Mouse (Mus musculus) Patski (cell line): ENCODE data around the gene Eaf1. TPM values are rescaled to one million over a fixed set of nuclear protein-coding genes. Genes with fewer than 3 reads are reported as not detected.

Experiments used
- ATAC-seq: fragments of 100-300 bp; one replicate; pipeline ENCODE4 v1.8.0; 2021
- CTCF ChIA-PET: fragments of 350-600 bp; sonication (Branson Sonifier 250); formaldehyde crosslinking; loops from one replicate; lab custom pipeline; 2022; ENCODE audit warnings: inconsistent platforms; lab: Charles Lee
- POLR2A ChIA-PET: fragments of 350-600 bp; sonication (Branson Sonifier 250); formaldehyde crosslinking; loops from one replicate; lab custom pipeline; 2022; ENCODE audit warnings: antibody characterized with exemption, inconsistent platforms; lab: Charles Lee
- DNase-seq: peaks from one replicate; pipeline ENCODE4 v3.0.0-alpha.2; 2011; ENCODE audit warnings: low read depth, low spot score
- H3K27me3 ChIP-seq: fragments of 371-371 bp; one replicate; pipeline ENCODE4 v1.5.1; 2021
- CTCF ChIP-seq: fragments of 100-300 bp; IDR thresholded peaks from one replicate; pipeline ENCODE4 v1.5.1; 2021
- in situ Hi-C: fragments of 300-500 bp; cut with MboI; formaldehyde crosslinking; loops from 3 replicates; pipeline ENCODE4 v1.11.1; 2018; ENCODE audit warnings: low pct_unique_long_range_greater_than_20kb, mixed read lengths
- polyA plus RNA-seq: library from polyadenylated mRNA; unstranded; gene quantifications from one replicate; pipeline ENCODE4 v1.2.3, GENCODE M21; 2021

Eaf1 gene
- polyA plus RNA-seq, 1 experiment from 2014 or later: 45.2 TPM

- no peaks in the 10 kb centered on the region for H3K27me3 ChIP-seq
- ChIA-PET CTCF (interaction anchor here (0.6 to 2.1 kb wide), 23 partner anchors 9 to 305 kb away, joined by 3 to 15 read pairs (median 4); partner anchors contain the start of gene Sh3bp5), POLR2A (interaction anchor here (0.6 to 0.9 kb wide), 3 partner anchors 36 to 108 kb away, joined by 3 to 6 read pairs (median 4); no protein-coding TSS in a partner anchor)
- TF ChIP-seq CTCF: peak; percentile 65
- ATAC-seq: no peak
- DNase-seq: no peak
- in situ Hi-C loops: no loop called here
Observed at GRCm38 (mm10) chr14:31472451-31473061, 21.6 kb upstream of the Eaf1 start.

- ATAC-seq: no peak
- H3K27me3 ChIP-seq: no peaks in the 10 kb centered on the region
- peak; percentile 50 for TF ChIP-seq CTCF
- DNase-seq: no peak
- in situ Hi-C loops: no loop called here
- POLR2A ChIA-PET: interaction anchor here (0.8 kb wide), 1 partner anchor 37 kb away, joined by 3 read pairs; no protein-coding TSS in a partner anchor
- CTCF ChIA-PET: interaction anchor here (0.6 to 1.9 kb wide), 10 partner anchors 9 to 199 kb away, joined by 3 to 14 read pairs (median 4); no protein-coding TSS in a partner anchor
Observed at GRCm38 (mm10) chr14:31473297-31473696, 20.9 kb upstream of the Eaf1 start.

GRCm38 (mm10) chr14:31482417-31482816, 11.8 kb upstream of the Eaf1 start:
- DNase-seq (no peak), ATAC-seq (no peak)
- POLR2A ChIA-PET: no interaction called here
- CTCF ChIA-PET: interaction anchor here (0.6 kb wide), 1 partner anchor 10 kb away, joined by 3 read pairs; no protein-coding TSS in a partner anchor
- no peak for TF ChIP-seq CTCF
- in situ Hi-C loops: no loop called here
- H3K27me3 ChIP-seq: no peaks in the 10 kb centered on the region

- ATAC-seq: no peak
- no peaks in the 10 kb centered on the region for H3K27me3 ChIP-seq
- ChIA-PET CTCF (interaction anchor here (1.6 kb wide), 1 partner anchor 14 kb away, joined by 4 read pairs; no protein-coding TSS in a partner anchor), POLR2A (no interaction called here)
- no peak for DNase-seq
- no peak for TF ChIP-seq CTCF
- in situ Hi-C loops: no loop called here
Observed at GRCm38 (mm10) chr14:31486465-31486864, 7.7 kb upstream of the Eaf1 start.

- in situ Hi-C loops: no loop called here
- no peak for ATAC-seq
- no peak for TF ChIP-seq CTCF
- H3K27me3 ChIP-seq: no peaks in the 10 kb centered on the region
- POLR2A ChIA-PET: no interaction called here
- CTCF ChIA-PET: interaction anchor here (1.6 kb wide), 1 partner anchor 16 kb away, joined by 4 read pairs; no protein-coding TSS in a partner anchor
- no peak for DNase-seq
Observed at GRCm38 (mm10) chr14:31488055-31488454, 6.1 kb upstream of the Eaf1 start.

- ATAC-seq: no peak
- no peak for DNase-seq
- no peak for TF ChIP-seq CTCF
- in situ Hi-C loops: no loop called here
- ChIA-PET CTCF (no interaction called here), POLR2A (interaction anchor here (1.3 kb wide), 1 partner anchor 262 kb away, joined by 3 read pairs; no protein-coding TSS in a partner anchor)
- no peaks in the 10 kb centered on the region for H3K27me3 ChIP-seq
Observed at GRCm38 (mm10) chr14:31493901-31494300, 298 bp upstream of the Eaf1 start.

GRCm38 (mm10) chr14:31494975-31495455, 816 bp downstream of the Eaf1 start, which contains the start of gene Mettl6:
TSS of gene Mettl6 (minus strand) at chr14:31495040.
- TF ChIP-seq CTCF: no peak
- DNase-seq (peak; percentile 48), ATAC-seq (peak; percentile 90)
- ChIA-PET CTCF (interaction anchor here (1.3 kb wide), 1 partner anchor 10 kb away, joined by 3 read pairs; no protein-coding TSS in a partner anchor), POLR2A (no interaction called here)
- no peaks in the 10 kb centered on the region for H3K27me3 ChIP-seq
- in situ Hi-C loops: no loop called here

GRCm38 (mm10) chr14:31495538-31495937, 1.3 kb downstream of the Eaf1 start:
- DNase-seq (no peak), ATAC-seq (no peak)
- H3K27me3 ChIP-seq: no peaks in the 10 kb centered on the region
- ChIA-PET CTCF (interaction anchor here (1.3 kb wide), 1 partner anchor 9 kb away, joined by 3 read pairs; no protein-coding TSS in a partner anchor), POLR2A (no interaction called here)
- in situ Hi-C loops: no loop called here
- no peak for TF ChIP-seq CTCF

GRCm38 (mm10) chr14:31496241-31496646, 2.0 kb downstream of the Eaf1 start:
- ChIA-PET POLR2A (no interaction called here), CTCF (no interaction called here)
- in situ Hi-C loops: no loop called here
- no peak for TF ChIP-seq CTCF
- no peaks in the 10 kb centered on the region for H3K27me3 ChIP-seq
- DNase-seq: no peak
- peak; percentile 54 for ATAC-seq

- CTCF ChIA-PET: no interaction called here
Observed at GRCm38 (mm10) chr14:31499526-31499925, 5.3 kb downstream of the Eaf1 start.

GRCm38 (mm10) chr14:31503406-31503805, 9.2 kb downstream of the Eaf1 start:
- DNase-seq (no peak), ATAC-seq (no peak)
- TF ChIP-seq CTCF: no peak
- in situ Hi-C loops: loop anchor here (10.0 kb wide), 1 partner anchor 281 kb away; no protein-coding TSS in a partner anchor
- H3K27me3 ChIP-seq: no peaks in the 10 kb centered on the region
- CTCF ChIA-PET: no interaction called here
- POLR2A ChIA-PET: no interaction called here

More at GRCm38 (mm10) chr14:31499526-31499925, 5.3 kb downstream of the Eaf1 start:
- TF ChIP-seq CTCF: no peak
- DNase-seq (no peak), ATAC-seq (no peak)
- in situ Hi-C loops: no loop called here
- POLR2A ChIA-PET: no interaction called here
- H3K27me3 ChIP-seq: no peaks in the 10 kb centered on the region
